Mouse (Mus musculus): ENCODE data around the gene Nucb1. TPM values are rescaled to one million over a fixed set of nuclear protein-coding genes. Genes with fewer than 3 reads are reported as not detected.

Gene Nucb1
- polyA plus RNA-seq (2014; fragmentation: Nextera tagmentation; extraction: Ambion mirVana), result 141 and 190 TPM in 2 replicates

GRCm38 (mm10) chr7:45509912-45510787, at the start of gene Nucb1:
Gene Nucb1, minus strand, starts transcription at chr7:45510406.
- peak; percentile 83 for ATAC-seq (ENCODE audit: low FRiP score, low TSS enrichment)
- H3K4me2 ChIP-seq (replicated peaks; ENCODE audit: low read depth, low read length), result peak within 1 kb of the TSS; percentile 91
- WGBS, result under 1% methylated on average over 44 of the region's 44 CpGs

GRCm38 (mm10) chr7:45558907-45559306, 48.7 kb upstream of the Nucb1 start:
- no peak for ATAC-seq (ENCODE audit: low FRiP score, low TSS enrichment)
- Histone ChIP-seq H3K36me3 (ENCODE audit: control insufficient read depth, insufficient read depth, low read length) (no peaks in the 10 kb centered on the region), H3K9ac (ENCODE audit: low read depth, low read length) (no peak overlapping the region), H3K27me3 (ENCODE audit: control insufficient read depth, insufficient read depth, low read length) (no peaks in the 10 kb centered on the region), H3K4me3 (ENCODE audit: low read length) (no peak overlapping the region), H3K4me1 (ENCODE audit: control insufficient read depth, insufficient read depth, low read length) (peaks cover 18% of the 10 kb centered on the region), H3K9me3 (ENCODE audit: control insufficient read depth, low read length) (no peaks in the 10 kb centered on the region), H3K27ac (ENCODE audit: low read depth, low read length) (no peak overlapping the region), H3K4me2 (replicated peaks; ENCODE audit: low read depth, low read length) (no peak overlapping the region)
- WGBS, result 50% methylated on average over 6 of the region's 6 CpGs

More at GRCm38 (mm10) chr7:45509912-45510787, at the start of gene Nucb1:
- Histone ChIP-seq H3K4me3 (ENCODE audit: low read length) (peak within 1 kb of the TSS; percentile 62), H3K27ac (ENCODE audit: low read depth, low read length) (peak within 1 kb of the TSS; percentile 92), H3K36me3 (ENCODE audit: control insufficient read depth, insufficient read depth, low read length) (peaks cover 18% of the 10 kb centered on the region), H3K27me3 (ENCODE audit: control insufficient read depth, insufficient read depth, low read length) (no peaks in the 10 kb centered on the region), H3K9me3 (ENCODE audit: control insufficient read depth, low read length) (no peaks in the 10 kb centered on the region), H3K4me1 (ENCODE audit: control insufficient read depth, insufficient read depth, low read length) (peaks cover 18% of the 10 kb centered on the region), H3K9ac (ENCODE audit: low read depth, low read length) (peak within 1 kb of the TSS; percentile 75)

- Histone ChIP-seq H3K4me3 (ENCODE audit: low read length) (no peak overlapping the region), H3K9me3 (ENCODE audit: control insufficient read depth, low read length) (no peaks in the 10 kb centered on the region), H3K36me3 (ENCODE audit: control insufficient read depth, insufficient read depth, low read length) (no peaks in the 10 kb centered on the region), H3K27me3 (ENCODE audit: control insufficient read depth, insufficient read depth, low read length) (no peaks in the 10 kb centered on the region), H3K4me2 (replicated peaks; ENCODE audit: low read depth, low read length) (no peak overlapping the region), H3K4me1 (ENCODE audit: control insufficient read depth, insufficient read depth, low read length) (peaks cover 8% of the 10 kb centered on the region), H3K9ac (ENCODE audit: low read depth, low read length) (no peak overlapping the region), H3K27ac (ENCODE audit: low read depth, low read length) (peak overlapping the region; percentile 37; the same call in 1 of the 2 replicates)
- 31% methylated on average over 8 of the region's 8 CpGs for WGBS
- no peak for ATAC-seq (ENCODE audit: low FRiP score, low TSS enrichment)
These were observed 45.6 kb upstream of the Nucb1 start for GRCm38 (mm10) chr7:45555787-45556186.

- ATAC-seq (ENCODE audit: low FRiP score, low TSS enrichment), result peak; percentile 81
- Histone ChIP-seq H3K9me3 (ENCODE audit: control insufficient read depth, low read length) (no peaks in the 10 kb centered on the region), H3K36me3 (ENCODE audit: control insufficient read depth, insufficient read depth, low read length) (no peaks in the 10 kb centered on the region), H3K27ac (ENCODE audit: low read depth, low read length) (peak within 1 kb of the TSS; percentile 6; the same call in 1 of the 2 replicates), H3K9ac (ENCODE audit: low read depth, low read length) (peak within 1 kb of the TSS; percentile 34), H3K4me3 (ENCODE audit: low read length) (no peak within 1 kb of the TSS), H3K27me3 (ENCODE audit: control insufficient read depth, insufficient read depth, low read length) (no peaks in the 10 kb centered on the region), H3K4me1 (ENCODE audit: control insufficient read depth, insufficient read depth, low read length) (peaks cover 8% of the 10 kb centered on the region), H3K4me2 (replicated peaks; ENCODE audit: low read depth, low read length) (peak within 1 kb of the TSS; percentile 19; the same call in 1 of the 2 replicates)
- 4% methylated on average over 8 of the region's 8 CpGs for WGBS
These were observed 44.5 kb upstream of the Nucb1 start, which contains the start of gene Hsd17b14 for GRCm38 (mm10) chr7:45554744-45555143. Gene Hsd17b14, plus strand, starts transcription at chr7:45554893.

- ATAC-seq (ENCODE audit: low FRiP score, low TSS enrichment), result no peak
- no peak overlapping the region for H3K9ac ChIP-seq (ENCODE audit: low read depth, low read length)
- no peak overlapping the region for H3K27ac ChIP-seq (ENCODE audit: low read depth, low read length)
- no peaks in the 10 kb centered on the region for H3K36me3 ChIP-seq (ENCODE audit: control insufficient read depth, insufficient read depth, low read length)
- H3K4me2 ChIP-seq (replicated peaks; ENCODE audit: low read depth, low read length), result no peak overlapping the region
- H3K27me3 ChIP-seq (ENCODE audit: control insufficient read depth, insufficient read depth, low read length), result no peaks in the 10 kb centered on the region
- peaks cover 8% of the 10 kb centered on the region for H3K4me1 ChIP-seq (ENCODE audit: control insufficient read depth, insufficient read depth, low read length)
- no peaks in the 10 kb centered on the region for H3K9me3 ChIP-seq (ENCODE audit: control insufficient read depth, low read length)
- WGBS, result 94% methylated on average over 2 of the region's 2 CpGs
- no peak overlapping the region for H3K4me3 ChIP-seq (ENCODE audit: low read length)
These were observed 43.8 kb upstream of the Nucb1 start for GRCm38 (mm10) chr7:45553990-45554389.

- no peak overlapping the region for H3K27ac ChIP-seq (ENCODE audit: low read depth, low read length)
- 62% methylated on average over 8 of the region's 8 CpGs for WGBS
- no peak for ATAC-seq (ENCODE audit: low FRiP score, low TSS enrichment)
- no peaks in the 10 kb centered on the region for H3K9me3 ChIP-seq (ENCODE audit: control insufficient read depth, low read length)
- H3K27me3 ChIP-seq (ENCODE audit: control insufficient read depth, insufficient read depth, low read length), result no peaks in the 10 kb centered on the region
- no peak overlapping the region for H3K4me3 ChIP-seq (ENCODE audit: low read length)
- H3K4me2 ChIP-seq (replicated peaks; ENCODE audit: low read depth, low read length), result no peak overlapping the region
- peaks cover 8% of the 10 kb centered on the region for H3K4me1 ChIP-seq (ENCODE audit: control insufficient read depth, insufficient read depth, low read length)
- no peaks in the 10 kb centered on the region for H3K36me3 ChIP-seq (ENCODE audit: control insufficient read depth, insufficient read depth, low read length)
- H3K9ac ChIP-seq (ENCODE audit: low read depth, low read length), result no peak overlapping the region
These were observed 43.3 kb upstream of the Nucb1 start for GRCm38 (mm10) chr7:45553519-45553918.

- H3K4me2 ChIP-seq (replicated peaks; ENCODE audit: low read depth, low read length), result no peak overlapping the region
- no peak overlapping the region for H3K4me3 ChIP-seq (ENCODE audit: low read length)
- no peaks in the 10 kb centered on the region for H3K9me3 ChIP-seq (ENCODE audit: control insufficient read depth, low read length)
- 80% methylated on average over 8 of the region's 8 CpGs for WGBS
- H3K9ac ChIP-seq (ENCODE audit: low read depth, low read length), result no peak overlapping the region
- ATAC-seq (ENCODE audit: low FRiP score, low TSS enrichment), result no peak
- H3K36me3 ChIP-seq (ENCODE audit: control insufficient read depth, insufficient read depth, low read length), result no peaks in the 10 kb centered on the region
- H3K27me3 ChIP-seq (ENCODE audit: control insufficient read depth, insufficient read depth, low read length), result no peaks in the 10 kb centered on the region
- peaks cover 8% of the 10 kb centered on the region for H3K4me1 ChIP-seq (ENCODE audit: control insufficient read depth, insufficient read depth, low read length)
- H3K27ac ChIP-seq (ENCODE audit: low read depth, low read length), result no peak overlapping the region
These were observed 41.3 kb upstream of the Nucb1 start for GRCm38 (mm10) chr7:45551512-45551883.

- WGBS, result 79% methylated on average over 11 of the region's 11 CpGs
These were observed 40.8 kb upstream of the Nucb1 start for GRCm38 (mm10) chr7:45550821-45551511.

More at GRCm38 (mm10) chr7:45550821-45551511, 40.8 kb upstream of the Nucb1 start:
- Histone ChIP-seq H3K27me3 (ENCODE audit: control insufficient read depth, insufficient read depth, low read length) (no peaks in the 10 kb centered on the region), H3K4me2 (replicated peaks; ENCODE audit: low read depth, low read length) (no peak overlapping the region), H3K9me3 (ENCODE audit: control insufficient read depth, low read length) (no peaks in the 10 kb centered on the region), H3K4me1 (ENCODE audit: control insufficient read depth, insufficient read depth, low read length) (peaks cover 6% of the 10 kb centered on the region), H3K36me3 (ENCODE audit: control insufficient read depth, insufficient read depth, low read length) (no peaks in the 10 kb centered on the region), H3K9ac (ENCODE audit: low read depth, low read length) (no peak overlapping the region), H3K27ac (ENCODE audit: low read depth, low read length) (no peak overlapping the region), H3K4me3 (ENCODE audit: low read length) (no peak overlapping the region)
- no peak for ATAC-seq (ENCODE audit: low FRiP score, low TSS enrichment)
